ENCODE assay signal across 30 mouse cellular contexts in genomic region chr2:142585845-142586244, GRCm38 (mm10).
DNase-seq lines count a peak whose midpoint lies in the region; ATAC-seq and TF ChIP-seq lines count a peak whose summit lies in the region.
"Had no signal": no experiment of that assay in that cellular context is flagged by ENCODE, and none has a peak within 500 bp of the region (broad histone marks: within the 10 kb centered on the region; RNA-seq: fewer than 3 reads in every experiment).

No protein-coding gene starts in this region.

- DNase-seq in kidney, adult 8-10 months, result no peak
- no peak for DNase-seq in kidney, postnatal 0 days (ENCODE audit: low spot score)
- DNase-seq in kidney, adult 2 months, result no peak
- no peak for DNase-seq in gastrocnemius, postnatal 10 days
- DNase-seq in liver, postnatal 0 days, result no peak
- DNase-seq: adrenal gland, adult 2 months; adrenal gland, postnatal 14 days; cerebellum, adult 11 months; cerebellum, adult 2 months; cerebellum, postnatal 10 days; cerebellum, postnatal 36 days; embryo, embryonic 11 days; gastrocnemius, adult 2 months; gastrocnemius, postnatal 25 days; heart, adult 18-20 months; heart, postnatal 10 days; heart, postnatal 36 days had no signal

- WGBS in kidney, embryonic 14.5 days, result 67% methylated on average over 5 of the region's 5 CpGs
- WGBS in kidney, postnatal 0 days, result 65% methylated on average over 5 of the region's 5 CpGs
- 71% methylated on average over 5 of the region's 5 CpGs for WGBS in kidney, adult 2 months
- 83% methylated on average over 5 of the region's 5 CpGs for WGBS in intestine, embryonic 15.5 days
- WGBS in liver, postnatal 0 days (ENCODE audit: insufficient replicate concordance), result 75% methylated on average over 5 of the region's 5 CpGs

- 0 out of 2 replicates have a peak, but pooled peaks have one; percentile 40 for ATAC-seq in kidney, embryonic 14.5 days (ENCODE audit: low FRiP score, low TSS enrichment)
- peak; percentile 55; the same call in 1 of the 2 replicates for ATAC-seq in kidney, postnatal 0 days (replicated peaks; ENCODE audit: low FRiP score, low read depth)
- ATAC-seq in intestine, embryonic 15.5 days, result 0 out of 2 replicates have a peak, but pooled peaks have one; percentile 11
- no peak for ATAC-seq in liver, postnatal 0 days
- ATAC-seq: CD4-positive, CD25-positive, alpha-beta regulatory T cell, adult 4 months; forebrain, embryonic 15.5 days; hindbrain, embryonic 16.5 days had no signal

- peaks cover 12% of the 10 kb centered on the region for H3K4me1 ChIP-seq in kidney, embryonic 14.5 days (ENCODE audit: control insufficient read depth, insufficient read depth, low read length)
- H3K4me1 ChIP-seq in kidney, postnatal 0 days (replicated peaks; ENCODE audit: insufficient read depth, low read length), result no peaks in the 10 kb centered on the region
- no peaks in the 10 kb centered on the region for H3K4me1 ChIP-seq in kidney, adult 2 months (ENCODE audit: control insufficient read depth, insufficient read depth, low read length)
- H3K4me1 ChIP-seq in intestine, embryonic 15.5 days (replicated peaks), result 0 out of 2 replicates have a peak, but pooled peaks cover under 1% of the 10 kb centered on the region
- no peaks in the 10 kb centered on the region for H3K4me1 ChIP-seq in liver, postnatal 0 days (ENCODE audit: insufficient read depth)

- no peak overlapping the region for H3K4me3 ChIP-seq in kidney, embryonic 14.5 days (ENCODE audit: low read length)
- no peak overlapping the region for H3K4me3 ChIP-seq in kidney, postnatal 0 days (replicated peaks; ENCODE audit: low read depth, low read length)
- no peak overlapping the region for H3K4me3 ChIP-seq in kidney, adult 2 months (ENCODE audit: insufficient read depth, low read depth, low read length)
- no peak overlapping the region for H3K4me3 ChIP-seq in intestine, embryonic 15.5 days (replicated peaks)
- no peak overlapping the region for H3K4me3 ChIP-seq in liver, postnatal 0 days (ENCODE audit: low read depth, low read length)
- H3K4me3 ChIP-seq: embryonic facial prominence, embryonic 10.5 days; embryonic facial prominence, embryonic 13.5 days; erythroblast, embryonic 14.5 days; forebrain, embryonic 12.5 days; forebrain, embryonic 15.5 days; gastrocnemius, adult 2 months; heart, embryonic 12.5 days; heart, embryonic 15.5 days; hindbrain, embryonic 10.5 days; hindbrain, embryonic 13.5 days had no signal

- no peak for TF ChIP-seq POLR2A in kidney, adult 2 months (IDR thresholded peaks at IDR 0.05; ENCODE audit: low read depth, low read length)

- H3K36me3 ChIP-seq in kidney, embryonic 14.5 days (ENCODE audit: control insufficient read depth, insufficient read depth, low read length), result no peaks in the 10 kb centered on the region
- H3K36me3 ChIP-seq in kidney, postnatal 0 days (ENCODE audit: insufficient read depth, low read length), result no peaks in the 10 kb centered on the region
- no peaks in the 10 kb centered on the region for H3K36me3 ChIP-seq in kidney, adult 2 months (ENCODE audit: control insufficient read depth, insufficient read depth, low read length)
- no peaks in the 10 kb centered on the region for H3K36me3 ChIP-seq in intestine, embryonic 15.5 days
- H3K36me3 ChIP-seq in liver, postnatal 0 days (replicated peaks; ENCODE audit: insufficient read depth, low read length), result no peaks in the 10 kb centered on the region
- H3K36me3 ChIP-seq: embryonic facial prominence, embryonic 10.5 days; embryonic facial prominence, embryonic 13.5 days; forebrain, embryonic 12.5 days; forebrain, embryonic 15.5 days; heart, embryonic 12.5 days; heart, embryonic 15.5 days; hindbrain, embryonic 10.5 days; hindbrain, embryonic 13.5 days had no signal

- TF ChIP-seq EP300 in liver, postnatal 0 days (IDR thresholded peaks at IDR 0.05; ENCODE audit: low read depth), result no peak

- no peaks in the 10 kb centered on the region for H3K27me3 ChIP-seq in kidney, embryonic 14.5 days (ENCODE audit: control insufficient read depth, insufficient read depth, low read length)
- no peaks in the 10 kb centered on the region for H3K27me3 ChIP-seq in kidney, postnatal 0 days (ENCODE audit: insufficient read depth, low read length)
- no peaks in the 10 kb centered on the region for H3K27me3 ChIP-seq in kidney, adult 2 months (replicated peaks; ENCODE audit: control insufficient read depth, insufficient read depth, low read length)
- H3K27me3 ChIP-seq in intestine, embryonic 15.5 days (replicated peaks), result no peaks in the 10 kb centered on the region
- no peaks in the 10 kb centered on the region for H3K27me3 ChIP-seq in liver, postnatal 0 days (ENCODE audit: insufficient read depth, low read length)
- H3K27me3 ChIP-seq: embryonic facial prominence, embryonic 13.5 days; forebrain, embryonic 15.5 days; heart, embryonic 12.5 days; heart, embryonic 15.5 days; hindbrain, embryonic 13.5 days had no signal

- no peak overlapping the region for H3K4me2 ChIP-seq in kidney, embryonic 14.5 days (replicated peaks; ENCODE audit: low read depth, low read length)
- H3K4me2 ChIP-seq in kidney, postnatal 0 days (ENCODE audit: low read length), result no peak overlapping the region
- no peak overlapping the region for H3K4me2 ChIP-seq in intestine, embryonic 15.5 days (replicated peaks)
- no peak overlapping the region for H3K4me2 ChIP-seq in liver, postnatal 0 days (ENCODE audit: low read depth, low read length)
- H3K4me2 ChIP-seq: embryonic facial prominence, embryonic 13.5 days; forebrain, embryonic 12.5 days; forebrain, embryonic 15.5 days; heart, embryonic 12.5 days; heart, embryonic 15.5 days; hindbrain, embryonic 13.5 days had no signal

- no peak overlapping the region for H3K9ac ChIP-seq in kidney, embryonic 14.5 days (ENCODE audit: low read depth, low read length)
- H3K9ac ChIP-seq in kidney, postnatal 0 days (ENCODE audit: low read depth, low read length), result no peak overlapping the region
- no peak overlapping the region for H3K9ac ChIP-seq in intestine, embryonic 15.5 days
- no peak overlapping the region for H3K9ac ChIP-seq in liver, postnatal 0 days (replicated peaks)
- H3K9ac ChIP-seq: embryonic facial prominence, embryonic 13.5 days; forebrain, embryonic 12.5 days; forebrain, embryonic 15.5 days; heart, embryonic 12.5 days; heart, embryonic 15.5 days; hindbrain, embryonic 13.5 days had no signal

- H3K9me3 ChIP-seq in kidney, embryonic 14.5 days (ENCODE audit: control insufficient read depth, low read length), result no peaks in the 10 kb centered on the region
- no peaks in the 10 kb centered on the region for H3K9me3 ChIP-seq in kidney, postnatal 0 days (replicated peaks; ENCODE audit: low read length)
- no peaks in the 10 kb centered on the region for H3K9me3 ChIP-seq in intestine, embryonic 15.5 days
- no peaks in the 10 kb centered on the region for H3K9me3 ChIP-seq in liver, postnatal 0 days (ENCODE audit: low read length)
- H3K9me3 ChIP-seq: embryonic facial prominence, embryonic 10.5 days; embryonic facial prominence, embryonic 13.5 days; forebrain, embryonic 12.5 days; forebrain, embryonic 15.5 days; heart, embryonic 12.5 days; heart, embryonic 15.5 days; hindbrain, embryonic 10.5 days; hindbrain, embryonic 13.5 days had no signal

- TF ChIP-seq CTCF in kidney, postnatal 0 days (IDR thresholded peaks at IDR 0.05; ENCODE audit: low read depth), result no peak
- TF ChIP-seq CTCF in kidney, adult 2 months (conservative IDR thresholded peaks at IDR 0.05; ENCODE audit: insufficient read depth, insufficient read length, low read depth, low read length), result no peak
- TF ChIP-seq CTCF in liver, postnatal 0 days (IDR thresholded peaks at IDR 0.05; ENCODE audit: low read depth), result no peak

- no peak overlapping the region for H3K27ac ChIP-seq in kidney, embryonic 14.5 days (ENCODE audit: low read depth, low read length)
- H3K27ac ChIP-seq in kidney, postnatal 0 days, result no peak overlapping the region
- H3K27ac ChIP-seq in kidney, adult 2 months (ENCODE audit: insufficient read depth, low read depth, low read length), result no peak overlapping the region
- no peak overlapping the region for H3K27ac ChIP-seq in intestine, embryonic 15.5 days
- no peak overlapping the region for H3K27ac ChIP-seq in liver, postnatal 0 days (ENCODE audit: low read depth)
- H3K27ac ChIP-seq: embryonic facial prominence, embryonic 10.5 days; embryonic facial prominence, embryonic 13.5 days; forebrain, embryonic 12.5 days; forebrain, embryonic 15.5 days; gastrocnemius, adult 2 months; heart, embryonic 15.5 days; hindbrain, embryonic 10.5 days; hindbrain, embryonic 13.5 days had no signal
